Mouse (Mus musculus) gastrocnemius, postnatal 4 days (tissue): ENCODE results near the gene St6galnac5. TPM values are rescaled to one million over a fixed set of nuclear protein-coding genes. Genes with fewer than 3 reads are reported as not detected.

Source experiments
- DNase-seq, 2 experiments: peaks; one replicate each; pipeline ENCODE4 v3.0.0; 2021 to 2022; ENCODE audit warnings: low spot score in 2 of 2, mixed read lengths in 2 of 2
- total RNA-seq, 2 experiments: library from RNA; stranded (reverse); gene quantifications; 2 replicates each; pipeline ENCODE4 v1.2.3; 2021

St6galnac5 gene
- total RNA-seq, 2 experiments from 2014 or later, result 0.25 to 0.31 TPM

- no peak for DNase-seq
These were observed 68.4 kb downstream of the St6galnac5 start for GRCm38 (mm10) chr3:152913625-152914024.

DNA sequence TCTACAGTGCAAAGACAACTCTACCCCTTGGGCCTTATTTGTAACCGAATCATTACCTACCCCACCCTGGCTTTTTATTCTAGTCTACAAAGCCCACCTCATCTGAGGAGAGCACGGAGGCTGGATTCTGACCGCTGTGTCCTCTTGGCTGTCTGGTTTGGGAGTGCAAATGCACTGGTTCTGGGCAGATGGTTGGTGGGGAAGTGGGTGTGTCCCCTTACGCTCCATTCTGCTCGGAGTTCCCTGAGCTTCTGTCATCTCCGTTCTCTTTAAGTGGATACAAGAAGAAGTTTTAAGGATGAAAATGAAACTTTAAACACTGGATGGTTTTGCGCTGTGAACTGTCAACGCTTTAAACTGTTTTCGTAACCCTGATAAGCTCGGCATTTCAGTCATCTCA, 68.9 kb downstream of the St6galnac5 start:
- DNase-seq, result no peak

DNA sequence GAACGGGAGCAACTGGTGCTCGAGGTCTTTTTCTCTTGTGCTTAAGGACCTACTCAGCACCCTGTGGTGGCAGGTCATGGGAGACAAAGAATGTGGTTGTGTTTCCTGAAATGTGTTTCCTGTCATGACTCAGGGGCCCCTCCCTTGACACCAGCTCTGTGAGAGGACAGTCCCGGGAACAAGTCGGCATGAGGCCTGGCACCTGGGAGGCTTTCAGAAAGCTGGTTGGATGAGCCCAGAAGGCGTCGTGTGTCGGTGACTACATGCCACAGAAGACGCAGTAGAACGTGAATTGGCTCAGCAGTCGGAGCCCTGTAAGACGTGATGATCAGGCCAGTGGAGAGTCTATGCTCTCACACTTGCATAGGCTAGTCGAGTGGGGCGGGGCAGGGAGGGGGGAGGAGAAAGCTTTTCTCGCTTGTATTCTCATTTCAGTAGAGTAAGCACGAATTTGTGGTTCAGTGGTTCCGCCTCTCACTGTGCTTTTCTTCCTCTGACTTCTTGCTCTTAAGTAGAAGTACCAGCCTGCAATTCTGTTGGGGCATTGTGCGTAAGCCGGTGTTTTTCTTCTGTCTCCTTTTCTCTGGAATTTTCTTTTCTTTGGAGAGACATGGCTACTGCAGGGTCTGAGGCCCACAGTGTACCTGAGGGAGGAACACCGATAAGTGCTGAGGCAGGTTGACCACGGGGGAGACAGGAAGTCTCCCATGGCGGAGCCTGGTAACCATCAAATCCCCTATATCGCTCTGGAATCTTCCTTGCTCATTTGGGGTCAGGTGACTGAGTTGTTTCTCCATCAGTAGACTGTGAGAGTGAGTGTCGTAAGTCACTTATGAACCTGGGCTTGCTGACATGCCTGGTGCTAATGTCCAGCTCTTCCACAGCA, 69.6 kb downstream of the St6galnac5 start:
- DNase-seq, result no peak

- no peak for DNase-seq
These were observed 70.5 kb downstream of the St6galnac5 start for GRCm38 (mm10) chr3:152911578-152911977.

DNA sequence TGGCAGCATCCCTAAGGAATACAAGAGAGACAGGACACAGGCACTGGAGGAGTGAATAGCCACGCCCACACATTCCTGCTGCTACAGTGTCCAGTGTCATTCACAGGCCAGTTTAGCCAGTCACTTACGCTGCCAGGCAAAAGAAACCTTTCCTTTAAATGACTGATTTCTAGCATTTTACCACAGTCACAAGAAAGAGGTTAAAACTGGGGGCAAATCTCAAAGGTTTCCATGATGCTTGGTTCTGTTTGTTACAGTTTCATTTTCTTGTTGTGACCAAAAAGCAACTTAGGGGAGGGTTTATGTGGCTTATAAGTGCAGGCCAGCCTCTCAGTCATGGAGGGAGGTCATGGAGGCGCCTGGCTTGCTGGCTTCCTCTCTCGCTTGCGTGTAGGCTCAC, 74.4 kb downstream of the St6galnac5 start:
- DNase-seq, result no peak

- DNase-seq, result no peak
These were observed 75.0 kb downstream of the St6galnac5 start for GRCm38 (mm10) chr3:152907087-152907486.

GRCm38 (mm10) chr3:152905800-152906199, 76.2 kb downstream of the St6galnac5 start:
- DNase-seq, result no peak

GRCm38 (mm10) chr3:152905026-152905425, 77.0 kb downstream of the St6galnac5 start:
- no peak for DNase-seq

DNA sequence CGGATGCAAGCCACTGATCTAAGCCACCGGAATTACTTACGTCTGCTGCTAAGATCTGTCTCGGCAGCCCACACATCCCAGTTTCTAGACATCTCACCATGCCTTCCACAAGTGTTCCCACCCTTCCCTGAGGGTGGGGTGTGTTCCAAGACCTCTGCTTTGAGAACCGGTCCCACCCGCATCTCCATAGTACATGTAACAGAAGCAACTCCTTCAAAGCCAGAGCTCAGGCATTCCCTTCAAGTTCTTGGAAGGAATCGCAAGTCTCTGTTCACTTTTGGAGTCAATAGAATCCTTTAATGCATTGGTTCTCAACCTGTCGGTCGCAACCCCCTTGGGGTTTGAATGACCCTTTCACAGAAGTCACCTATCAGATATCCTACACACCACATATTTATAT, 83.1 kb downstream of the St6galnac5 start:
- no peak for DNase-seq

GRCm38 (mm10) chr3:152897196-152897595, 84.8 kb downstream of the St6galnac5 start:
- no peak for DNase-seq

GRCm38 (mm10) chr3:152896111-152896510, 85.9 kb downstream of the St6galnac5 start:
- no peak for DNase-seq

GRCm38 (mm10) chr3:152894935-152895334, 87.1 kb downstream of the St6galnac5 start:
- DNase-seq, result no peak

GRCm38 (mm10) chr3:152888116-152888515, 93.9 kb downstream of the St6galnac5 start:
- DNase-seq, result no peak

- no peak for DNase-seq
These were observed 95.3 kb downstream of the St6galnac5 start for GRCm38 (mm10) chr3:152886749-152887148.

DNA sequence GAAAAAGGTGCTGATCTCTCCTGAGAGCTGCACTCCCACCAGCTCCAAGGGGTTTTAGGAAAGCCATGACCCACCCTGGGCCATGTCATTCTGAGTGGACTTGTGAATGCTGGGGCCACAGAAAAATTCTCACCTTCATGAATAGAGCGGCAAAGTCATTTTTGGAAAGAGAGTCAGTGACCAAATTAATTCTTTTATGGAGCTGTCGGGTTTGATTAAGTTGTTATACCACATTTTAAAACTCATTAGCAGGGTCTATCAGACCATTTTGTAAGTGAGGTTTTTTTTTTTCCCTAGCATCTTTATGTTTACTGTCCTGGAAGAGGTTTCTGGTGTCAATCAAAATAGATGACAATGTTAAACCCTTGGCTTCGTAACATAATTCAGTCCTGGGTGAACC, 98.5 kb downstream of the St6galnac5 start:
- no peak for DNase-seq

DNA sequence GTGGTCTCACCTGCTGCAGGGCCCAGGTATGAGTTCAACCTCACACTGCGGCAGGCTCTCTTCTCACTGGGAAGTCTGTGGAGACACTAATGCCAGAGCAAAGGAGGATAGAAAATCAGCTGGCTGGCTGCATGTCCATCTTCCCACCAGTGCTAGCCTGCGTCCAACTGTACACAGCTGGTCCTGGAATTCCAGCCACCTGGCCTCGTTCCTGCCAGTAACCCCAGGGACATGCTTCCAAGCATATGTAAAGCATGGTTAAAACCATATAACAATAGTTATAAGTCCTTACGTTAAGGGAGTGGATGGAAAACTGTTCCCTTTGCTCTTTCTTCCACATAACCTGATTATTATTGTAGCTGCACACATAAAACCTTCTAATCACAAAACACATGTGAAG, 100.3 kb downstream of the St6galnac5 start:
- DNase-seq, result no peak

DNA sequence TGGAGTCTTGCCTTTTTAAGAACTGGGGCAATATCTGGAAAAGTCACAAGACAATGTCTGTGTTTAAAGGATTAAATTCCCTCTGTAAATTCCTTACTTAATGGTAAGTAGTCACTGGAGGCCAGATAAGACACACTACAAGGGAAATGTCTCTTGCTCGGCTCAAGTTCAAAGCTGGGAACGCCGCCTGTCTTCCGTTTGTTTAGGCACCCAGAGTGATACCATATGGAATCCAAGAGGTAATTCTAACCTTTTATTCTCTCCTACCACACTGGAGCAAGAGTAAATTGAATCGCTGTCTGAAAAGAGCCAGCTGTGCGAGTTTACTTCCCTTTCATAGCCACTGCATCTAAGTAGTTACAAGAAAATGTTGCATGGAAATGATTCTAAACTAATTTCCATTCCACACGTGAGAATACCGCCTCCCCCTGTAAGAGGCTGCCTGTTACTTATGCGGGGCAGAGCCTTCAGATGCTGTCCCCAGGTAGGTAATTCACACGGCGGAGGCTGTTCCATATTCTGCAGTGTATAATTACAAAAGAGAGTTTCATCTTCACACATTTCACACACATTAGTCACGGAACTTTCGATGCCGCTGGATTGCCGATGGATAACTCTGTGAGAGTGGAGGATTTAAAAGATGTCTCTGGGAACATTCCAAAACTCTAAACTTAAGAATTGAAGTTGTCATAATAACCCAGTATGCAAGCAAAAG, 101.8 kb downstream of the St6galnac5 start:
- no peak for DNase-seq

- no peak for DNase-seq
These were observed 106.2 kb downstream of the St6galnac5 start for GRCm38 (mm10) chr3:152875723-152876290.

GRCm38 (mm10) chr3:152874431-152875355, 107.4 kb downstream of the St6galnac5 start:
- DNase-seq, result no peak

GRCm38 (mm10) chr3:152872596-152872995, 109.5 kb downstream of the St6galnac5 start:
- no peak for DNase-seq

GRCm38 (mm10) chr3:152872054-152872453, 110.0 kb downstream of the St6galnac5 start:
- no peak for DNase-seq
